Mouse (Mus musculus): Measurements from ENCODE around the gene Sestd1. TPM values are rescaled to one million over a fixed set of nuclear protein-coding genes. Genes with fewer than 3 reads are reported as not detected.

Gene Sestd1
- polyA plus RNA-seq, 1 experiment from 2014 or later = 5.3 TPM

DNA sequence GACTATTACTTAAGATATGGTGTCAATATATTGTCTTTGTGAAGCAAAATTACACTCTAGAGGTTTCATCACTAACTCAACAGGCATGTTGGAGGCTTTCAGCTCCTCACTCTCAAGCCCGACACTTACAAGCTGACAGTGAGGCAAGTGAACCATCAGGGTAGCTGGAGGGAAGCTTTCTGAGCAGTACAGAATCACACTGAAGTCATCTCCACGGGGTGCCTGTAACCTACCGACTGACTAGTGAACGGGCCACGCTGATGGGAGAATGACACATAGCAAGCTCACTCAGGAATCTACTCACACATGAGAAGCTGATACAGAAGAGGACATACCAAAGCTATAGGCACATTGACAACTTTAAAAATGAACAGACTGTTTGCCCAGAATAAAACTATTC lies 67.5 kb downstream of the Sestd1 start:
- H3K4me2 ChIP-seq = no peak overlapping the region
- 72% methylated on average over 5 of the region's 5 CpGs for WGBS
- H3K4me1 ChIP-seq (replicated peaks; ENCODE audit: control insufficient read depth, insufficient read depth, low read length) = no peaks in the 10 kb centered on the region
- no peaks in the 10 kb centered on the region for H3K9me3 ChIP-seq (ENCODE audit: control insufficient read depth, low read length)
- H3K27me3 ChIP-seq (replicated peaks; ENCODE audit: control insufficient read depth, insufficient read depth, low read length) = no peaks in the 10 kb centered on the region
- no peak overlapping the region for H3K4me3 ChIP-seq (ENCODE audit: low read depth, low read length)
- no peak for ATAC-seq (replicated peaks; ENCODE audit: low FRiP score)
- no peaks in the 10 kb centered on the region for H3K36me3 ChIP-seq (ENCODE audit: control insufficient read depth, insufficient read depth, low read length)
- no peak overlapping the region for H3K9ac ChIP-seq (ENCODE audit: low read depth, low read length)
- H3K27ac ChIP-seq (ENCODE audit: low read depth, low read length) = no peak overlapping the region
- DNase-seq (ENCODE audit: low spot score) = no peak

DNA sequence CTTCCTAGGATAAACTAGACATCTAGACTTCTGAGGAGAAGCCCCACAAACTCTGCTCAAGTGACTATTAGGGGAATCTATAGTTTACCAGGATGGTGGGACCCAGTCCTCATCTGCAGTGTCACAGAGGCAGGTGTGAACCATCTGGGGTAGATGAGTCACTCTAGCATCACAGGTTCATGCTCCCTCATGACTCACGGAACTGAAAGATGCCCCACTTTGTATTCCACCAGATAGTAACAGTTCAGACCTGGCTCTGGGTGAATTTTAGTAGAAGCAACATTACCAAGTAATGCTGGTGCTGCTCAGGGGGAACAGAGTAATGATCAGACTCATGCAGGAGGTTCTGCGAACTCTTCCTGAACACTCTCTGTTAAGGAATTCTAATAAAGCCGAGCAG lies 73.4 kb downstream of the Sestd1 start:
- WGBS = 87% methylated on average over 3 of the region's 3 CpGs
- Histone ChIP-seq H3K9me3 (ENCODE audit: control insufficient read depth, low read length) (no peaks in the 10 kb centered on the region), H3K36me3 (ENCODE audit: control insufficient read depth, insufficient read depth, low read length) (no peaks in the 10 kb centered on the region), H3K4me2 (no peak overlapping the region), H3K4me3 (ENCODE audit: low read depth, low read length) (no peak overlapping the region), H3K4me1 (replicated peaks; ENCODE audit: control insufficient read depth, insufficient read depth, low read length) (no peaks in the 10 kb centered on the region), H3K27me3 (replicated peaks; ENCODE audit: control insufficient read depth, insufficient read depth, low read length) (no peaks in the 10 kb centered on the region), H3K9ac (ENCODE audit: low read depth, low read length) (no peak overlapping the region), H3K27ac (ENCODE audit: low read depth, low read length) (no peak overlapping the region)
- ATAC-seq (replicated peaks; ENCODE audit: low FRiP score) = no peak
- no peak for DNase-seq (ENCODE audit: low spot score)

DNA sequence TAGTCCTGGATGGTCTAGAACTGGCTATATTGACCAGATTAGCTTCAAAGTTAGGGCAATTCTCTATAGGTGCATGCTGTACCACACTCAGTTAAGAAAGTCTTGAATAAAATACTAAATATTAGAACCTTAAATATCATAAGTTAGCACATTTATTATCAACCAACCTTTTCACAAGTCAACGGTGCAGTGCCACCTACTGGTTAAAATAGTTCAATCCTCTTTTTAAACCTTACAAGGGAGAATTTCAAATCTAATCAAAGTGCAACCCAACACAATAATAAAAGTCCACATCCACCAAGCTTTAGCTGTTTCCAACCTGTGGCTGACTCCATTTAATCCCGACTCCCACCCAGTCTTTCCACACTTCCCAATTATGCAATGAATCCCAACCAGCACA lies 76.5 kb downstream of the Sestd1 start:
- 39% methylated on average over 2 of the region's 2 CpGs for WGBS
- no peak for DNase-seq (ENCODE audit: low spot score)
- no peak for ATAC-seq (replicated peaks; ENCODE audit: low FRiP score)

DNA sequence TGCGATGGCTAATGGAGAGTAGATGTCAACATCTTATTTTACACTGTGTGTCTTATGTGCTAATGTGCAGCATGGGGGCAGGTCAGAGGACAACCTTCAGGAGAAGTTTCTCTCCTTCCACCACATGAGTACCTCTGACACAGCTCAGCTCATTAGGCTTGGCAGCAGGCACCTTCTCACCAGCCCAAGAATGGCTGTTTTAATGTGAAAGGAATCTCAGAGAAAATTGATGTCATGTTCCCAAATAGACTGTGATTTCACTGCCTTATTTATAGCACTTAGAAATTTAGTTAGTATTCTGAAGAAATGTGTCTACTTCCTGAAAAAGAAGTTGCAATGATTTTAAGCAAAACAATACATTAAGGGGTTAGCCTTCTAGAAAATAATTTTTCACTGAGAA lies 78.5 kb downstream of the Sestd1 start:
- H3K36me3 ChIP-seq (ENCODE audit: control insufficient read depth, insufficient read depth, low read length) = no peaks in the 10 kb centered on the region
- no peaks in the 10 kb centered on the region for H3K9me3 ChIP-seq (ENCODE audit: control insufficient read depth, low read length)
- H3K4me1 ChIP-seq (replicated peaks; ENCODE audit: control insufficient read depth, insufficient read depth, low read length) = no peaks in the 10 kb centered on the region; the same call in 1 of the 2 replicates
- no peak for ATAC-seq (replicated peaks; ENCODE audit: low FRiP score)
- H3K27me3 ChIP-seq (replicated peaks; ENCODE audit: control insufficient read depth, insufficient read depth, low read length) = no peaks in the 10 kb centered on the region
- WGBS = 88% methylated on average over 1 of the region's 1 CpGs
- H3K4me3 ChIP-seq (ENCODE audit: low read depth, low read length) = no peak overlapping the region
- H3K9ac ChIP-seq (ENCODE audit: low read depth, low read length) = no peak overlapping the region
- no peak overlapping the region for H3K4me2 ChIP-seq
- DNase-seq (ENCODE audit: low spot score) = no peak
- no peak overlapping the region for H3K27ac ChIP-seq (ENCODE audit: low read depth, low read length)

More for the DNA sequence above, 76.5 kb downstream of the Sestd1 start:
- Histone ChIP-seq H3K4me2 (no peak overlapping the region), H3K27me3 (replicated peaks; ENCODE audit: control insufficient read depth, insufficient read depth, low read length) (no peaks in the 10 kb centered on the region), H3K27ac (ENCODE audit: low read depth, low read length) (no peak overlapping the region), H3K9ac (ENCODE audit: low read depth, low read length) (no peak overlapping the region), H3K4me3 (ENCODE audit: low read depth, low read length) (no peak overlapping the region), H3K4me1 (replicated peaks; ENCODE audit: control insufficient read depth, insufficient read depth, low read length) (no peaks in the 10 kb centered on the region; the same call in 1 of the 2 replicates), H3K9me3 (ENCODE audit: control insufficient read depth, low read length) (no peaks in the 10 kb centered on the region), H3K36me3 (ENCODE audit: control insufficient read depth, insufficient read depth, low read length) (no peaks in the 10 kb centered on the region)

DNA sequence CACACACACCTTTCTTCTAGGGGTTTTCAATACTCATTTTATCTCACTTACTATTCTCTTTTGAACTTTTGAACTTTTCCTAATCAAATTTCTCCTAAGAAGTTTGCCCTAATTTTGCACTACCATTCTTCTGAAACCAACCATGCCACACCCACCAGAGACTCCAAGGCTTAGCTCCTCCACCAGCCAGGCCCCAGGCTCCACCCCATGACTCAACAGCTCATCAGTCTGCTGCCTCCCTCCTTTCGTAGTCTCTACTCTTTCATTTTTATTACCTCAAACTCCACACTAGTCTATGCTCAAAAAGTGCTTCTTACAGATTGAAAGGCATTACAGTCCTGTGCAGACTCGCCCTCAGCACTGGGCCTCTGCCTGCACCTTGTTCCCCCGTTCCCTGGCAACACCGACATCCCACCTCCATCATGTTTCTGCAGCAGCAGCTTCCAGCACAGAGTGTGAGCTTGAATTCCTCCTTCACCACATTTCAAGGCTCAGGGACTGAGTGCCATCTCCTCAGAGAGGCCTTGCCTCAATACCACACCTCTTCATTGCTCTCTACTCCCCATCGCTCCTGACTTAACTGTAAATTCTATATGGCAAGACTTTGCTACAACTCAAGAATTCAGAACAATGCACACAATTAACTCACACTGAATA lies 79.3 kb downstream of the Sestd1 start:
- Histone ChIP-seq H3K36me3 (ENCODE audit: control insufficient read depth, insufficient read depth, low read length) (no peaks in the 10 kb centered on the region), H3K27me3 (replicated peaks; ENCODE audit: control insufficient read depth, insufficient read depth, low read length) (no peaks in the 10 kb centered on the region), H3K9me3 (ENCODE audit: control insufficient read depth, low read length) (no peaks in the 10 kb centered on the region), H3K4me3 (ENCODE audit: low read depth, low read length) (no peak overlapping the region), H3K27ac (ENCODE audit: low read depth, low read length) (no peak overlapping the region; the same call in 1 of the 2 replicates), H3K4me1 (replicated peaks; ENCODE audit: control insufficient read depth, insufficient read depth, low read length) (no peaks in the 10 kb centered on the region; the same call in 1 of the 2 replicates), H3K4me2 (peak overlapping the region; percentile 16; the same call in 1 of the 2 replicates), H3K9ac (ENCODE audit: low read depth, low read length) (no peak overlapping the region)
- DNase-seq (ENCODE audit: low spot score) (no peak), ATAC-seq (replicated peaks; ENCODE audit: low FRiP score) (peak; percentile 78)
- WGBS = 81% methylated on average over 5 of the region's 5 CpGs

DNA sequence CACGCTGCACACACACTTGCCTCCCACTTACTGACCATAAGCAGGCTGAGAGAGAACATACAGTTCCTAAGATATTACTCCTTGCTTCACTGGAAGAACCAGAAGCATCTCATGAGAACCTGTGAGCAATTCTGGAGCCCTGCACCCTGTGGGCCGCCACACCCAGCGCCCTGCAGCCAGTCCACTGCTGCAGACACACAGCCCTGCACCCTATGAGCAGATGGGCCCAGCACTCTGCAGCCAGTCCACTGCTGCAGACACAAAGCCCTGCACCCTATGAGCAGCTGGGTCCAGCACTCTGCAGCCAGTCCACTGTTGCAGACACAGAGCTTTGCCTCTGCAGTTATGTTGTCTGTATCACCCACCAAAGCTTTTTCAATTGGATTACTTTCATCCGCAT lies 80.0 kb downstream of the Sestd1 start:
- ATAC-seq (replicated peaks; ENCODE audit: low FRiP score) (peak; percentile 41; the same call in 1 of the 2 replicates), DNase-seq (ENCODE audit: low spot score) (no peak)
- no peaks in the 10 kb centered on the region for H3K9me3 ChIP-seq (ENCODE audit: control insufficient read depth, low read length)
- H3K4me3 ChIP-seq (ENCODE audit: low read depth, low read length) = no peak overlapping the region
- H3K9ac ChIP-seq (ENCODE audit: low read depth, low read length) = no peak overlapping the region
- H3K27me3 ChIP-seq (replicated peaks; ENCODE audit: control insufficient read depth, insufficient read depth, low read length) = no peaks in the 10 kb centered on the region
- no peak overlapping the region for H3K27ac ChIP-seq (ENCODE audit: low read depth, low read length)
- no peaks in the 10 kb centered on the region; the same call in 1 of the 2 replicates for H3K4me1 ChIP-seq (replicated peaks; ENCODE audit: control insufficient read depth, insufficient read depth, low read length)
- 85% methylated on average over 4 of the region's 4 CpGs for WGBS
- H3K36me3 ChIP-seq (ENCODE audit: control insufficient read depth, insufficient read depth, low read length) = no peaks in the 10 kb centered on the region
- no peak overlapping the region for H3K4me2 ChIP-seq

DNA sequence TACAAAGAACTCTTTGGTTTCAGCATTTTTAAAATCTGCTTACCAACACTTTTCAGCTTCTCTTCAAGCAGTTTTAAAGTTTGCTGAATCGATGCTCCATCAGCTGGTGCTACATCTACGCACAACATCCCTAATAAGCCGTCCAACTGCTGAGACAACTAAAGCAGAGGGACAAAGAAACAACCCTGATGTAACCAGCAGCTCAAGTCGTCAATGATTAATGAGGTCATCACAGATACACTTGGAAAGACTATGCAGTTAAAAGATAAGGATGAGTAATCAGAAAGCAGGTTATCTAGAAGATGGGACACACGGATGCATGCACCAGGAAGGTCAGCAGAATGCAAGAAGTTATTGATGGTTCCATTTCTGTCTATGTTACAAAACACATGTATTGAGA lies 82.1 kb downstream of the Sestd1 start:
- Histone ChIP-seq H3K27ac (ENCODE audit: low read depth, low read length) (no peak overlapping the region), H3K9me3 (ENCODE audit: control insufficient read depth, low read length) (no peaks in the 10 kb centered on the region), H3K4me1 (replicated peaks; ENCODE audit: control insufficient read depth, insufficient read depth, low read length) (no peaks in the 10 kb centered on the region; the same call in 1 of the 2 replicates), H3K4me3 (ENCODE audit: low read depth, low read length) (no peak overlapping the region), H3K4me2 (no peak overlapping the region), H3K9ac (ENCODE audit: low read depth, low read length) (no peak overlapping the region), H3K36me3 (ENCODE audit: control insufficient read depth, insufficient read depth, low read length) (no peaks in the 10 kb centered on the region; the same call in 1 of the 2 replicates), H3K27me3 (replicated peaks; ENCODE audit: control insufficient read depth, insufficient read depth, low read length) (no peaks in the 10 kb centered on the region)
- 56% methylated on average over 5 of the region's 5 CpGs for WGBS
- ATAC-seq (replicated peaks; ENCODE audit: low FRiP score) (no peak), DNase-seq (ENCODE audit: low spot score) (no peak)

DNA sequence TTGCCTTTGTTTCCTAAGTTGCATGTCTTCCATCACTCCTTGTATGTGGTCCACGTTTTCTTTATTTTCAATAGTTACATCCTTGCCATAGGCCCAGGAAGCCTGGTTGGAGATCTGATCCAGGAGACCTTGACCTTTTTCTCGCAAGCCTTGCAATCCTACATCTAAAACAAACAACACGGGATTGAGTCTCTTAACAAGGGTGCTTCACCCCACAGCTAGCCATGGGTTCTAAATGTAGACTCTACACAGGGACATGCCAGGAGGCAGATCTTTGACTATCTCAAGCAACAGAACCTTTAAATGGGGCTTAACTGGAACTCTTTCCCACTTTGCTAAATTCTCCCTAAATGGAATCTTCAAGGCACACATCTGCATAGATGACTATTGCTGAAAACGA lies 83.6 kb downstream of the Sestd1 start:
- DNase-seq (ENCODE audit: low spot score) = no peak
- WGBS = 77% methylated on average over 4 of the region's 4 CpGs
- H3K9ac ChIP-seq (ENCODE audit: low read depth, low read length) = no peak overlapping the region
- H3K27me3 ChIP-seq (replicated peaks; ENCODE audit: control insufficient read depth, insufficient read depth, low read length) = no peaks in the 10 kb centered on the region
- H3K4me1 ChIP-seq (replicated peaks; ENCODE audit: control insufficient read depth, insufficient read depth, low read length) = no peaks in the 10 kb centered on the region; the same call in 1 of the 2 replicates
- H3K27ac ChIP-seq (ENCODE audit: low read depth, low read length) = no peak overlapping the region
- H3K9me3 ChIP-seq (ENCODE audit: control insufficient read depth, low read length) = no peaks in the 10 kb centered on the region
- no peaks in the 10 kb centered on the region; the same call in 1 of the 2 replicates for H3K36me3 ChIP-seq (ENCODE audit: control insufficient read depth, insufficient read depth, low read length)
- no peak for ATAC-seq (replicated peaks; ENCODE audit: low FRiP score)
- no peak overlapping the region for H3K4me3 ChIP-seq (ENCODE audit: low read depth, low read length)
- no peak overlapping the region for H3K4me2 ChIP-seq

DNA sequence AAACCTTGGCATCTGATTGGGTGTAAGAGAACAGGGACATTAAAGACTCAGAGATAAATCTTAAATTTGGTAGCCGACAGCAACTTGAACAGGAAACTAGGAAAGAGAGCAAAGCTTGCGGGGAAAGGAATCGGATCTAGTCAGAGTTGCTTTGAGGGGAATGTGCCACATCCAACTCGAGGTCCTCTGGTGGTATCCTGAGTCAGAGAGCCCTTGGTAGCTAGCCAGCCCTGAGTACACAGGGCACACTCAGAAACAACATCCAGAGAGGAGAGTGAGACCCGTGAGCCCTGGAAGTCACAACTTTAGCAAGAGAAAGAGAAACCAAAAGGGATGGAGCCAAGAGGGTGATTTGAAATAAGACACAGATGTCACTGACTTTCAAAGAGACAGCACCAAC lies 85.3 kb downstream of the Sestd1 start:
- Histone ChIP-seq H3K36me3 (ENCODE audit: control insufficient read depth, insufficient read depth, low read length) (no peaks in the 10 kb centered on the region; the same call in 1 of the 2 replicates), H3K27ac (ENCODE audit: low read depth, low read length) (no peak overlapping the region), H3K27me3 (replicated peaks; ENCODE audit: control insufficient read depth, insufficient read depth, low read length) (no peaks in the 10 kb centered on the region), H3K4me2 (no peak overlapping the region), H3K4me3 (ENCODE audit: low read depth, low read length) (no peak overlapping the region), H3K9me3 (ENCODE audit: control insufficient read depth, low read length) (no peaks in the 10 kb centered on the region), H3K9ac (ENCODE audit: low read depth, low read length) (no peak overlapping the region), H3K4me1 (replicated peaks; ENCODE audit: control insufficient read depth, insufficient read depth, low read length) (no peaks in the 10 kb centered on the region)
- ATAC-seq (replicated peaks; ENCODE audit: low FRiP score) (no peak), DNase-seq (ENCODE audit: low spot score) (no peak)
- WGBS = 79% methylated on average over 5 of the region's 5 CpGs
